ENCODE assay signal across 8 mouse cellular contexts in genomic region chr2:32449761-32450754, GRCm38 (mm10). TPM values are rescaled to one million over a fixed set of nuclear protein-coding genes. Genes with fewer than 3 reads are reported as not detected.
A peak's percentile ranks its signal among the peaks of the same experiment; 100 is the strongest.
DNase-seq lines count a peak whose midpoint lies in the region; ATAC-seq lines count a peak whose summit lies in the region.

Gene Naif1 (plus strand): TSS chr2:32450457.

- no peak for ATAC-seq in embryonic facial prominence, embryonic 11.5 days (replicated peaks; ENCODE audit: insufficient number of reproducible peaks, low FRiP score, low TSS enrichment, low read depth)
- ATAC-seq in hindbrain, embryonic 11.5 days (ENCODE audit: low FRiP score): no peak
- ATAC-seq in liver, embryonic 16.5 days (ENCODE audit: low read depth): no peak

- intact Hi-C loops in left cerebral cortex, postnatal 14 days (cut with DNase I): no loop called here

- no peaks in the 10 kb centered on the region for H3K36me3 ChIP-seq in embryonic facial prominence, embryonic 11.5 days (replicated peaks; ENCODE audit: control insufficient read depth, insufficient read depth, low read depth, low read length)
- 0 out of 2 replicates have a peak, but pooled peaks cover 2% of the 10 kb centered on the region for H3K36me3 ChIP-seq in hindbrain, embryonic 11.5 days (ENCODE audit: control insufficient read depth, insufficient read depth, low read length)
- no peaks in the 10 kb centered on the region for H3K36me3 ChIP-seq in liver, embryonic 16.5 days (ENCODE audit: control insufficient read depth, insufficient read depth)

- no peaks in the 10 kb centered on the region for H3K27me3 ChIP-seq in embryonic facial prominence, embryonic 11.5 days (ENCODE audit: control insufficient read depth, insufficient read depth, low read length)
- no peaks in the 10 kb centered on the region for H3K27me3 ChIP-seq in hindbrain, embryonic 11.5 days (ENCODE audit: control insufficient read depth, insufficient read depth, low read length)
- no peaks in the 10 kb centered on the region for H3K27me3 ChIP-seq in liver, embryonic 16.5 days (ENCODE audit: control insufficient read depth, insufficient read depth, low read depth, low read length)

- no peaks in the 10 kb centered on the region for H3K9me3 ChIP-seq in embryonic facial prominence, embryonic 11.5 days (replicated peaks; ENCODE audit: control insufficient read depth, low read length)
- H3K9me3 ChIP-seq in hindbrain, embryonic 11.5 days (ENCODE audit: control insufficient read depth, low read length): no peaks in the 10 kb centered on the region
- no peaks in the 10 kb centered on the region for H3K9me3 ChIP-seq in liver, embryonic 16.5 days (replicated peaks; ENCODE audit: control insufficient read depth, low read length)

- H3K4me1 ChIP-seq in embryonic facial prominence, embryonic 11.5 days (ENCODE audit: control insufficient read depth, insufficient read depth, low read length): no peaks in the 10 kb centered on the region
- H3K4me1 ChIP-seq in hindbrain, embryonic 11.5 days (replicated peaks; ENCODE audit: control insufficient read depth, insufficient read depth, low read length): peaks cover 4% of the 10 kb centered on the region; the same call in 1 of the 2 replicates
- H3K4me1 ChIP-seq in liver, embryonic 16.5 days (ENCODE audit: control insufficient read depth, low read depth, low read length): peaks cover 50% of the 10 kb centered on the region

- DNase-seq in left cerebral cortex, postnatal 14 days (ENCODE audit: low spot score in 2 of 2): peak; percentile 62 to 75
- DNase-seq in left cerebral cortex, adult 11 months (ENCODE audit: low spot score): no peak
- DNase-seq in embryonic facial prominence, embryonic 11.5 days (ENCODE audit: low spot score): no peak
- no peak for DNase-seq in hindbrain, embryonic 11.5 days (ENCODE audit: low spot score)
- DNase-seq in telencephalon, adult 2 months (ENCODE audit: low read depth, low spot score): peak; percentile 61
- no peak for DNase-seq in gastrocnemius, postnatal 10 days
- no peak for DNase-seq in urinary bladder, postnatal 25 days (ENCODE audit: low spot score)

- H3K4me2 ChIP-seq in embryonic facial prominence, embryonic 11.5 days (ENCODE audit: low read depth, low read length): peak within 1 kb of the TSS; percentile 92
- H3K4me2 ChIP-seq in hindbrain, embryonic 11.5 days (replicated peaks; ENCODE audit: low read depth, low read length): peak within 1 kb of the TSS; percentile 82
- H3K4me2 ChIP-seq in liver, embryonic 16.5 days (ENCODE audit: low read depth, low read length): peak within 1 kb of the TSS; percentile 96

- peak within 1 kb of the TSS; percentile 73 for H3K27ac ChIP-seq in embryonic facial prominence, embryonic 11.5 days (replicated peaks; ENCODE audit: low read depth, low read length)
- peak within 1 kb of the TSS; percentile 79 for H3K27ac ChIP-seq in hindbrain, embryonic 11.5 days (ENCODE audit: low read depth, low read length)
- H3K27ac ChIP-seq in liver, embryonic 16.5 days (ENCODE audit: low read length): peak within 1 kb of the TSS; percentile 88

- WGBS in embryonic facial prominence, embryonic 11.5 days: 84% methylated on average over 15 of the region's 15 CpGs
- 83% methylated on average over 15 of the region's 15 CpGs for WGBS in hindbrain, embryonic 11.5 days
- 58% methylated on average over 15 of the region's 15 CpGs for WGBS in liver, embryonic 16.5 days (ENCODE audit: insufficient replicate concordance)

- peak within 1 kb of the TSS; percentile 86 for H3K4me3 ChIP-seq in embryonic facial prominence, embryonic 11.5 days (ENCODE audit: low read depth, low read length)
- peak within 1 kb of the TSS; percentile 75 for H3K4me3 ChIP-seq in hindbrain, embryonic 11.5 days (ENCODE audit: low read depth, low read length)
- H3K4me3 ChIP-seq in liver, embryonic 16.5 days (ENCODE audit: low read depth, low read length): peak within 1 kb of the TSS; percentile 90

- peak within 1 kb of the TSS; percentile 78 for H3K9ac ChIP-seq in embryonic facial prominence, embryonic 11.5 days (replicated peaks; ENCODE audit: low read length)
- H3K9ac ChIP-seq in hindbrain, embryonic 11.5 days (ENCODE audit: low read depth, low read length): peak within 1 kb of the TSS; percentile 83
- H3K9ac ChIP-seq in liver, embryonic 16.5 days (ENCODE audit: low read depth, low read length): peak within 1 kb of the TSS; percentile 92

RNA-seq across cellular contexts. Expression of gene Naif1, which starts in this region (rescaled TPM):
- total RNA-seq in left cerebral cortex, postnatal 14 days (2021): 1 to 10 TPM; 4.0 to 4.1 TPM
- polyA plus RNA-seq in embryonic facial prominence, embryonic 11.5 days (2014; fragmentation: Nextera tagmentation; extraction: Ambion mirVana): 5.0 and 6.0 TPM in 2 replicates
- polyA plus RNA-seq in hindbrain, embryonic 11.5 days (2014; fragmentation: Nextera tagmentation; extraction: Ambion mirVana): 5.2 and 6.0 TPM in 2 replicates
- polyA plus RNA-seq in liver, embryonic 16.5 days (2015; fragmentation: Nextera tagmentation; extraction: Ambion mirVana): 1.9 and 2.0 TPM in 2 replicates
- 1 to 10 TPM; 3.0 to 3.1 TPM for total RNA-seq in gastrocnemius, postnatal 10 days (2021)

Comparison
In these comparisons a context has a peak if more than half of its experiments do, and no peak if none do; other contexts are left out.
1. DNase-seq: peak in left cerebral cortex, postnatal 14 days (2 of 2) and telencephalon, adult 2 months (single experiment); none in left cerebral cortex, adult 11 months (single experiment), embryonic facial prominence, embryonic 11.5 days (single experiment), hindbrain, embryonic 11.5 days (single experiment), gastrocnemius, postnatal 10 days (single experiment) and urinary bladder, postnatal 25 days (single experiment).
2. Peak in every context shown above with its lines, with median percentiles within 50 percentile points of each other: H3K27ac ChIP-seq, H3K4me2 ChIP-seq, H3K4me3 ChIP-seq and H3K9ac ChIP-seq.